Mouse (Mus musculus) c-Kit-positive CD71-negative TER-119-negative erythroid progenitor cells, embryonic 14.5 days (primary cell): Measurements from ENCODE around the gene Trpm3.

Experiments
- DNase-seq: peaks from one replicate; pipeline ENCODE4 v3.0.0-alpha.2; 2013; ENCODE audit warnings: low read depth

Trpm3 gene

DNA sequence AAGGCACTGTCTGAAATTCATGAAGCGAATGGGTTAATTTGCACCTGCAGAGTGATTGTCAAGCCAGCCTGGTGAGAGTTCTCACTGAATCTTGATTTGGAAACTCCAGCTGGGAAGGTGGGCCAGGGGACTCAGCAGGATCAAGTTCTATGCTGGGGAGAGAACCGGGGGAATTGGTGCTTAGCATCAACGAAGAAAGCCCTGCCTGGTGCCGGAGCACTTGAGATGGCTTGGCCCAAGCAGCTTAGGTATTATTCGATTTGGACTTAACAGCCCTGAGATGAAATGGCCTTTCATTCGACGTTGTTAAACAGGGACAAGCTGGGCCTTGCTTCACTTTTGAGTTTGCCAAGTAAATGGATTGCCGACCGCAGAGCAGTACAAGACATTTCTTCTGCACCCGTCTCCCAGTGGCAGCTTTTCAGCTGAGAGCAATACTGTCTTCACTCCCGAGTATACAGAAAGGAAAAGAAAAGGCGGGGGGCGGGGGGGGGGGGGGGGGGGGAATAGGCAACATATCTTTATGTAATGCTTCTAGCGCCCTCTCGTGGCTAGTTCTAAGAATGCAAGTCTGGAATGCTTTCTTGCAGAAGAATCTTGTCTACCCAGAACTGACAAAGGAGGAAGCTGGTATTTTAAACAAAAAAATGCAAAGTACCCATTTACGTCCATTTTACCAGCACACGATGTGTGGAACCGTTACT, 165.3 kb downstream of the Trpm3 start:
- DNase-seq, result peak; percentile 71

DNA sequence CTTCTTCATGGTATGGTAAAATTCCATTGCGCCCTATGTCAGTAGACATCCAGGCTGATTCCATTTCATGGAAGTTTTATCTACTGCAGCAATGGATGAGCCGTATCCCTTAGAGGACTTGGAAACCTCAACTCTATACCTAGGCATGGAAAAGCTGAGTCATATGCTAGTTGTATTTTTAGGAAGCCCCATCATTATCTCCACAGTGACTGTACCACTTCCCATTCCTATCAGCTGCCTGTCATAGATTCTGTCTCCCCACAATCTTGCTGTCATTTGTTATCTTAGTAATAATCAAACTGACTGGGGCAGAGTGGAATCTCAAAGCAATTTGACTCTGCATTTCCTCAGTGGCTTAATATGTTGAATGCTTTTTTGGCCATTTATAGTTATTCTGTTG, 169.2 kb downstream of the Trpm3 start:
- DNase-seq, result no peak

DNA sequence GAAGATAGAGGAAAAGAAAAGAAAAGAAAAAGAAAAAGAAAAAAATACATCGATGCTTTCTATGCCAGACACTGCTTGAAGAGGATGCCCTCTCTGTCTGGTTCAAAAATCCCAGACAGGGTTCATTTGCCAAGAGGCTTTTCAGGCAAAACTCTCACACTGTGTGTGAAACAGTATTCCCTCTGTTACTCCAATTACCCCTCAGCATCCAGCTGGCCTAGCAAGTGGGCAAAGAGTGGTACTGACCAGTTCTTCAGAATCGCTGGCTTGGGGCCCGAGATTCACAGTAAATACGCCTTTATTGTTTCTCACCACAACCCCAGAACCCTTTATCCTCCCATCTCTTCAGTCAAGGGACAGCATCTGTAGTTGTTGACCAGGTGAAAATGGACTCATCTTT, 178.5 kb downstream of the Trpm3 start:
- no peak for DNase-seq

DNA sequence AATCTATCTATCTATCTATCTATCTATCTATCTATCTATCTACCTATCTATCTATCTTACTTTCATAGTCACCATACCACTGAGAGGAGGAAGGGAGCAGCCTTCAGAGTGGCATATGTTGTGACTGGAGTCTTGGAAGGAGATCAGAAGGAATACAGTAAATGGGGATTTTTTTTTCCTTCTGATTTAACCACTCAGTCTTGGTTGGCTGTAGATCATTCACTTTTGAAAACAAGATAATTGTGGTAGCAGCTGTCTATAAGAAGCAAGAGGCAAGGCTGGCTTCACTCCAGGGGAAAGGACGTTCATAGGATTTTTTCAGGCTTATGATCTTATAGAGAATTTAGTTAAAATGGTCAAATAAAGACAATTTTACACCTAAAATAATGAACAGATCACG, 188.0 kb downstream of the Trpm3 start:
- no peak for DNase-seq

DNA sequence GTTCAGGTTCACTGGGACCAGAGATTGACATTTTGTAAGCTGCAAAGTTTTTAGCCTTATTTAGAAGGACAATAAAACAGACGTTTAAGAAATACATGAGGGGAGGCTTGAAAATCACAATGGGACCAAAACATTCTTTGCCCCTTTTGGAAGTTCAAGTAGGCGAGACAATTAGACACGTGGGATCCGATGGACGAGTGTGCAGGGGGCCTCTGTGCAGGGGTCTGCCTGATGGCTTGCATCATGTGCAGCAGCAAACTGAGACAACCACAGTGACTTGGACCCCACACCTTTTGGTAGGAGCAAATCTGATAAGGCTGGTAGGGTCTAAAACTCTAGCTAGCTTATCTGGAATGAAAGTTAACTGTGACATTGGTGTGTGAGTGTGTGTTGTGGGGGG, 188.4 kb downstream of the Trpm3 start:
- no peak for DNase-seq

DNA sequence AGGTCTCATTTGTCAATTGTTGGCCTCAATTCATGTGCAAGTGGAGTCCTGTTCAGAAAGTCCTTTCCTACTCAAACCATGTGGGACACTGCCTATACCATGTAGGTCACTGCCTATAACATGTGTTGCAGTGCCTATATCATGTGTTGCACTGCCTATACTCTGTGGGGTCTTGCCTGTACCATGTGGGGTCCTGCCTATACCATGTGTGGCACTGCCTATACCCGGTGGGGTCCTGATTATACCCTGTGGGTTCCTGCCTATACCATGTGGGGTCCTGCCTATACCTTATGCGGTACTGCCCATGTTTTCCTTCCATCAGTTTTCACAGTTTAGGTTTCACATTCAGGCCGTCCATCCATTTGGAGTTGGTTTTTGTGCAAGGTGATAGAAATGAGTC, 197.4 kb downstream of the Trpm3 start:
- no peak for DNase-seq

DNA sequence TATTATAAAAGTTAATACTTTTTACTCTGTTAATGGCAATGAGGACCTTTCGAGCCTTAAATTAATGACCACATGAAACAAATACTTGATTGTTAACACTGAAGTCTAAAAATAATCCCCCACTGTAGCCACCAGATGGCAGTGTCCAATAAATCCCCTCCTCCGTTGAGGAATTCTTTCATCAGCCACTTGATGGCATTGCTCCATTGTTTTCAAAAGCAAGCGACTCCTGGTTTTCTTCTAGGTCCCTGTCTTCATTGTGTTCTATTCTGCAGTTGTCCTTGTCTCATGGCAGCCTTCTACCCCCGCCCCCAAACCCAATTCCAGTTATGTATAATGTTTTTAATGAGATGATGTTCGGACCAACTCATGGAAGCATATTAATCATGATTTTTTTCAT, 198.6 kb downstream of the Trpm3 start:
- peak; percentile 18 for DNase-seq

DNA sequence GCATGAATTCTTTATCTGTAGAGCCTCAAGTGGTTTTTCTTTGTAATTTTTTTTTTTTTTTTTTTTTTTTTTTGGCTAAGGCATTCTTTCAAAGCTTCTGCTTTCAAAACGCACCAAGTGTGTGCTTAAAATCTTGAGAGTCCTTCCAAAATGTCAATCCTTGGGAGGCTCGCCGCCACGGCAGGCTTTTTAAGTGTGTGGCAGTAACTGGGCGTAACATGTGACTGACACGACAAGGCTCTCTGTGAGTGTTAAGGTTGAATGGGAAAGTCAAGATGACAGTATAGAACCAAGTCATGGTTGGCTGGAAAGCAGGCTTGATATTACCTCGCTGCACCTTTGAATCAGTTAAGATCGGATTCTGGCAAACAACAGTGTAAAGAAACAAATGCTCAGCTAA, 200.1 kb downstream of the Trpm3 start:
- DNase-seq, result no peak

DNA sequence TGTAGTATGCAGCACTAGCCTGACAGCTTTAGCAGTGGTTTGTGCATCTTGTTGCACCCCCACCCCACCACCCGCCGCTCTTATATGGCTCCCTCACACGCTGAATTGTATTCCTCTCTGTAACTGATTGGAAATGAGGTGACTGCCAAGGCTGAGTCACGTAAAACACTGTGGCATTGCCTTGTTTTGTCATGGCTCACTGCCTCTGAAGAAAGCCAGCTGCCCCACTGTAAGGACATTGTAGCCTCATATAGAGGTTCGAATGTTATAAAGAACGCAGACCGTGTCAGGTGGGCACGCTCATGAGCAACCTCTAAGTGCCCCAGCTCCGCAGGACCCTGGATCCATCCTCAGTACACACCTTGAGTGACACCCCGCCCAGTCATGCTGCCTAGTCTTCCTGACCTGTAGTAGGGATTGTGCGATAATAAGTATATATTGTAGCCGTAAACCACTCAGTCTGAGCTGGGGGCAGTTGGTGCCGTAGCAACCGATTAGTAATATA, 215.2 kb downstream of the Trpm3 start:
- DNase-seq, result no peak

DNA sequence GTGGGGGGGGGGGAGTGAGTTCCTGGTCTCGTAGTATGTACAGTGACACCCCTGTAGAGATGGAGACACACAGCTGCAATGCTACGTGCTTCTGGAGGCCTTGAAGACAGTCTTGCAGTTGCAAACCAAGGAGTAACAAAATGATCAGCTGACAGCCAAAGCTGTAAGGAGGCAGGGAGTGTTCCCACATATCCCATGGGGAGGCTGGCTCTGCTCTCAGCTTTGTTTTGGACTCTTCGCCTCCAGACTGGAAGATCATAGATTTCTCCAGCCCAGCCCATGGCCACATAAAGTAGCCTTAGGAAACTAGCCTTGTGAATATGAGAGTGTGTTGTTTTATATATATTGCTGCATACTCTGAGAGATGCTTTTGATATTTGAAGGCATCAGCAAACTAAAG, 248.0 kb downstream of the Trpm3 start:
- no peak for DNase-seq

DNA sequence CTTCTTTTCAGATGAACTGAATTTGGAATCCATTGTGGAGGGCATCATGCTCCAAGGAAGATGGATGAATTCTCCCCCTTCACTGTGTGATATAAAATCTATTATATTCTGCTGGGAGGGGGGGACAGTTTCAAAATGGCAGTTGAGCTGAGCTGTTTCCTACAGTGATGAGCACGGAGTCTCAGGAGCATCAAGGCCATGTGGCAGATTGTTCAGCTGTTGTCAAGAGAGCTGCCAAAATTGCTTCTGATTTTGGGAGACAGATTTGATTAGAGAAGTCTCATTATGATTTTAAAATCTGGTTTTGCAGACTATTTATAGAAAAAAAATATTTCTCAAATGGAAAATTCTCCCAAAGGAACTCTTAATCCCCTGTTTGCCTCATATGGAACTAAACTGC, 255.9 kb downstream of the Trpm3 start:
- no peak for DNase-seq

DNA sequence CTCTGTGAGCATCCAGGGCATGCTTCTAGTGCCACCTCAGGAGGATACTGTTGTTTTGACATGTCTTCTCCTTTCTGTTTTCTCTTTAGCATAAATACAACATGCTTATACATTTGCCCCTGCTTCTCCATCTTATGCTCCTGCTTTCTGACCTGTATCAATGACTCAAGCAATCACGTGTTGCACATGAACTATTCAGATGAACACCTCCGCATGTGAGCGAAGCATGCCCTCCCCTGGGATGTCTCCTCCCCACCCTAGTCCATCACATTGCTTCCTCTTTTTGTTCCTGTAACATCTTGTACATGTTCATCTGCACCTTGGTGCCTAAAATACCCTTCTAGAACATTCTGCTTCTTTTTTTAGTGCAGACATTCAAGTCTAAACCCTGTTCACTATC, 265.2 kb downstream of the Trpm3 start:
- DNase-seq, result no peak

DNA sequence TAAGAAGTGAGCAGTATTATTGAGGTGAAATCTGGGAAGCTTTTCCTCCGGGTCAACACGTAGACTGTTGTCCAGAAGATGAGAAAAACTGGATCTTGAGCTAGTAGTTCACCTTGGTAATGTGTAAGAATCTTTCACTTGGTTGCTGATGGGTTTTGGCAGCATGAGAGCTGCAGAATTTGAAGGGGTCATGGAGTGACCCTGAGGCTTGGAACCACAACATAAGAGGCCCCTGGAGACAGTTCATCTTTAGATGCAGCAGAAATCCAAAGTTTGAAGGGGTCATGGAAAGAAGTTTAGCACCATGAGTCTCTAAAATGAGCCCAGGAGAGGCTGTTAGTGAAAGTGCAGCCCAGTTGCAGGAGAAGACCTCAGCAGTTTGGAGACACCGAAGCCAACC, 279.4 kb downstream of the Trpm3 start:
- DNase-seq, result no peak

DNA sequence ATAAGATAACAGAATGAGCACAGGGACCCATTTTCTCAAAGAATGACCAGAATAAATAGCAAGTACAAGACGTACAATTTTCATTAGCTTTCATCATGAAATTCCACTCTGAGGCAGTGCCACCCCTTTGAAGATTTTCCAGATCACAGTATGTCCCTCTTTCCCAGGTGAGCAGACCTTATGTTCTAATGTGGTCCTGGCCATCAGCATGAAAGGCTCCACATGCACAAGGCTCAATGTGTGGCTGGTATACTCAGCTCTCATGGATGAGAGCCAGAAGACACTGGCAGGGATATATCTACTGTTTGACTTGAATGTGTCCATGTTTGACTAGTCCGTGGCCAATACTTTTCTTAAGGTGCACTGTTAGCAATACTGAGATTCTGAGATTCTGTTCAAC, 298.4 kb downstream of the Trpm3 start:
- DNase-seq, result no peak

DNA sequence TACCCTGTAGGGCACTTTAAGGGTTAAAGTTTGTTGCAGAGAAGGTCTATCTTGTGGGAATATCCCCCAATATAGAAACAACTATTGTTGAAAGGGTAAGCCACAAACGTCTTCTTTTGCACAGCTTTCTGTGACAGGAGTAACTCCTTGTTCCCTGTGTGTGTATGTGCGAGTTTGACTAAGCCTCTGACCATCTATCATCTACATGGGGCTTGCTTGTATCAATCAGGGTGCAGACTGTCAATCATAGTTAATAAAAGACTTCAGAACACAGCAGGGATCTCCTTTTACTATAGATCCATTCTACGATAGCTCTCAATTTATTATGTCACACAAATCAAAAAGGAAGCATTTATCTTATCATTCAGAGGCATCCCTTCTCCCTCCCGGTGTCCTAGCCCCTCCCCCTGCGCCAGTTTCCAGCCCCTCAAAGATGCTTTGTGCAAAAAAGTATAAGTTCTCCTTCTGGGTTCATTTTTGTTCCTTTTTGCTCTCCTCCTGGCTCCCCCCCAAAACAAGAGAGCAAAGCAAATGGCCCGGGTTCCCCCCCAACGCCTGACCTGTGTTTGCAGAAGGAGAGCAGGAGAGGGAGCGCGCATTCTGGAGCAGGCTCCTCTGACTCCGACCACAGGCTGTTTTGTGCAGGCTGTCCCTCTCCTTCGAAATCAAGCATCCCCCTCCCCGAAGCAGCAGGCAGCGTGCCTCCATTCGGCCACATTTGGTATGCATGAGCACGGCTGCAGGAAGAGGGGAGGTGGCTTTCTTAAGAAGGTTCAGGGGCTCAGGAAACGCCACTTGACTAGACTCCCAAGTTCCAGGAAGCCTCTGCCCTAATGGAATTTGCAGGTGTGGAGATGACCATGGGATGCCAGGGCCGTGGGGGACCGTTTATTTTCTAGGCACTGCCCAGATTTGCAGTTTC, 308.8 kb downstream of the Trpm3 start:
- no peak for DNase-seq

DNA sequence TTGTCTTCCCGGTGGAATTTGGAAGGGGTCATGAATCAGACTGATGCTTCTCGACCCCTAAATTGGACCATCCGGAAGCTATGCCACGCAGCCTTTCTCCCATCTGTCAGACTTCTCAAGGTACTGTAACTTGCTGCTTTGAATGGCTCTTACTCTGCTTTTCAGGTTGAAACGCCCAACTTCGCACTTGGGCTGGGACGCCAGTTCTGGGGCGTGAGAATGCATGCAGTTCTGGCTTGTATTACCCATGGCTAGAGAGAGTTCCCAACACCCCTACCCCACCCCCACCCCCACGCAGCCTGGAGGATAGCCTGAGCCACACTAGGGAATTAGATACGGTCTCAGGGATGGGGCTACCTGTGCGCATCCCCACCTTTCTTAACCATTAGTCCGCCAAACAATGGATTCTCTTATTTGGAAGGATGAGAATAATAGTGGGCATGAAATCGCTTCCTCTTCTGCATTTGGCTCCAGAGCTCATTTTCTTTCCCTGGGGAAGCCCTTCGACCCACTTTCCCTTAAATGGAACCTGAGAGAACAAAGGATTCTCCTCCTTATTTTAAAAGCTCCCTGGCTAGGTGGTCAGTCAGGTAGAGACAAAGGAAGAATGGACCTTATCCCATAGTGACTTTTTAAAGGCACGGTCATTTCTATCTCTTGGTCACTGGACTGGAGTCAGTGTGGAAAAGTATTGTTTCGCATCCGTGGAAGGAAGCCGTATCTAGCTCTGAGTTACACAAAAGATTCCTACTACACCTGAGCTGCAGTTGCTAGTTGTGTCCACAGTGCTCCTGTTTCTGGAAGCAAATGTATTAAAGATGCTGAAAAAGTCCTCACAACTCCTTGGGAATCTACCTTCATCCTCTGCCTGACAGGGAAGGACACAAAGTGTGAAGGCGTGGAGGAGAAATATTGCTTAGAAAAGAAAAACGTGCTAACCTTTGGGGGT, 309.8 kb downstream of the Trpm3 start:
- DNase-seq, result no peak

DNA sequence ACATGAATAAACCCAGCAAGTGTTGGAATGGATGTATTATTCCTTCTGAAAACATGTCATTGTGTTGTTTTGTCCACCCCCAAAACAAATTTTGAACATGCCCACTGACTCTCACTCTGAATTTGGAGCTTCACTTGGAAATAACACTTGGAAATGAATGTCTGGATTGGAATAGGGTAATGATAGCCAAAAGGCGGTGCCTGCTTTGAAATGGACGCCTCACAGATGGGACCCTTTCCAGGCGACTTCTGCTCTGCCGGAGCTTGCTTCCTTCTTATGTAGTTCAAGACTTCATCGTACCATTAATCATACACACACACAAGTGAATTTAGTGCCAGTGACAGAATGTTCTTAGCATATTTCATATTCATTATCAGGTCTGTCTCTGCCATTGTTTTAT, 312.4 kb downstream of the Trpm3 start:
- no peak for DNase-seq

DNA sequence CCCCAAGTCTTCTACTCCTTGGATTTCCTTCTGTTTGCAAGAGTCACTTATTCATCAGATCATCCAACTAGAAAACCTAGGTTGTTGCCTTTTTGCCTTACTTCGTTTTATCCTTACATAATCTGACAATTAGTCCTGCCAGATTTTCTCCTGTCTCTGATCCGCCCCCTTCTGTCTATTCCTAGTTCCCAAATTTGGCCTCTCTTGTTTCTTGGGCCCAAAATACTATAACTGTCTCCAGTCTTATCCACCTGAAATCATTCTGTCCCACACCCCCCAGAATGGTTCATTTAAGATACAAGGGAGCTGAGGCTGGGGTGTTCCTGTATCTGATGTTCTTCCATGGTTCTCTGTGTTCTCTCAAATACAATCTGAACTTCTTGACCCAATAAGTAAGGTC, 318.1 kb downstream of the Trpm3 start:
- DNase-seq, result no peak

DNA sequence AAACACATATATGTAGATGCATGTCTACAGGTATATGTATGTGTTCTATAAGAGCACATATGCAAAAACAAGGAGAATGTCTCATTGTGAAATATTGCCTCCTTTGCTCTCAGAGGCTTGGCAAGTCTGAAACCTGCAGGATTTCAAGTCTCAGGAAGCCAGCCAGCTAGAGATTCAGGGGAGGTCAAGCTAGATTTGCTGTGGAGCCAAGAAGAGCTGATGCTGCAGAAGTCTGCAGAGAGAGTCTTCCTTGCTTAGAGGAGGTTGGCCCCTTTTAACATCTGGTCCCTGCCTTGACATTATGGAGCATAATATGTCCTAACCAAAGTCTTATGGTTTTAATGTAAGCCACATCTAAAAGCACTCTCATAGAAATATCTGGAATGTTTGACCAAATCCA, 323.2 kb downstream of the Trpm3 start:
- no peak for DNase-seq

DNA sequence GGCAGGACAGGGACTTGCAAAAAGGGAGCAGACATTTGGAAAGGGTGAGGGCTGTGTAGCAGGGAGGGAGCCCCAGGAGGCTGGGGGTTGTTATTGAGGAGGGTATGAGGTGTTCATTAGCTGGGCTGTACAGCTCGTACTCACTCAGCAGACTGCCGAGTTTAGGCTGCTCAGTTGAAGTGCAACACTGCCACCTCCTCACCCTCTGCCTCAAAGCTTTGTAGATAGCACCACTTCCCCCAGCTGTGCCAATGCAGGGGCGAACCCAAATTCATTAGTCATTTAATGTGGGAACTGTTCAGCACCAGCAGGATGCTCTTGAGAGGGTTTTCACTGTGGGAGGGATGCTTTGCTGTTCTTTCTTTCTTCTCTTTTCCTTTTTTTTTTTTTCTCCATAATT, 324.7 kb downstream of the Trpm3 start:
- DNase-seq, result no peak

DNA sequence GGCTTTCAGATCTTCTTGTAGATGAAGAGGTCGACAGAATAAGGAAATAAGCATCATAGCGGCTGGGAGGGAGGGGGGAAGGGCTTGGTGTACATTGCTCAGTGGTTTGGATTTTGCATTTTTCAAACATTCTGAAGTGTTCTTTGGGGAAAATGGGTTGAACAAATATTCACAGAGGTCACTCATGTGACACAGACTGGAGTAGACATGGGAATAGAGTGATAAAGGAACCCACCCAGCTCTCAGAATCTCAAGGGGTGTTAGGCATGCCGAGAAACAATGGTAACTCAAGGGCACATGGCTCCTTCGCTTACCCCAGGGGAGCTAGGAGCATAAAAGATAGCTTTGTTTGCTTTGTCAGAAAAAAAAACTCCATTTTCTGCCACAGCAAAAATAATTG, 330.8 kb downstream of the Trpm3 start:
- DNase-seq, result no peak

DNA sequence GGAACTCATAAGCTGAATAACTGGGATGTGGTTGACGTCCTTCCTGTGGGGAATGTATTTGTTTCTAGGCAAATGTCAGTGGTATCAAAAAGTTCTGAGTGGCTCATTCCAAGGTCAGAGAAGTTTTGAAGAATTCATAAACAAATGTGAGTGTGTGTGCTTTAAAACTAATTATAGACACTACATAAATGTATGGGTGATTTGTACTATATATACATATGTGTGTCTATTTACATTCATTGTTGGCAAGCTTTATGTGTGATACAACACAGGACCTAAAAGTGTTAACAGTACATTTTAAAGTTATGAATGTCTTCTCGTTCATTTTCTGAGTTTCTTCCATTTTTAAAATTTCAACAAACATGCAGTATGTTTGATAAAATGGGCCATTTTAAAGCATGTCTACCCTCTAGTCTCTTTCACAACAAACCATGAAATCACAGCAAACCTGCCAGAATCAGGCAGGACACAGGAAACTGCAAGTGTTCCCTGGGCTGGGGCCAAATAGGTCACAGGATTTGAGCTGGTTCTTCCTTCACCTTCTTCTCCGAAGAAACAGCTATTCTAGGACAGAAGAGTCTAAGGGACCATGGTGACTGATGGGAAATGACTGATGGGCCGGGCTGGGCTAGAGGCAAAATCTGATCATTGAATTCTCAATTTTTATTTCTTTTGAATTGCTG, 334.3 kb downstream of the Trpm3 start:
- DNase-seq, result no peak
